Mouse (Mus musculus) MEL (cell line): ENCODE measurements around the gene Dcaf10.

Source experiments
- CHD2 ChIP-seq: IDR thresholded peaks from 2 replicates; pipeline ENCODE4 v1.6.1; 2011; ENCODE audit warnings: low read length, improper control_type of control experiment
- CTCF ChIP-seq, 3 experiments: IDR thresholded peaks in 2 of 3; conservative IDR thresholded peaks in 1 of 3; 2 replicates each; pipeline ENCODE4 v1.5.1; 2011 to 2012; ENCODE audit warnings: low read length in 3 of 3, low read depth in 2 of 3, mild to moderate bottlenecking in 2 of 3, improper control_type of control experiment in 1 of 3, inconsistent platforms in 1 of 3, mixed read lengths in 1 of 3, moderate library complexity in 1 of 3; ENCODE audit not compliant: control insufficient read depth in 1 of 3, insufficient read depth in 1 of 3, poor library complexity in 1 of 3, severe bottlenecking in 1 of 3
- EP300 ChIP-seq, 2 experiments: IDR thresholded peaks; 2 replicates each; pipeline ENCODE4 v1.6.1; 2011; ENCODE audit warnings: improper control_type of control experiment in 2 of 2, low read length in 2 of 2, low read depth in 1 of 2, mild to moderate bottlenecking in 1 of 2
- HCFC1 ChIP-seq: IDR thresholded peaks from 2 replicates; pipeline ENCODE4 v1.6.1; 2012; ENCODE audit warnings: low read depth, mild to moderate bottlenecking, inconsistent platforms, low read length, improper control_type of control experiment, moderate library complexity
- MAFK ChIP-seq: IDR thresholded peaks from 2 replicates; pipeline ENCODE4 v1.6.1; 2011; ENCODE audit warnings: low read depth, mild to moderate bottlenecking, low read length, improper control_type of control experiment, borderline replicate concordance
- MAX ChIP-seq: IDR thresholded peaks from 2 replicates; pipeline ENCODE4 v1.6.1; 2011; ENCODE audit warnings: low read length, improper control_type of control experiment
- MEF2A ChIP-seq: IDR thresholded peaks from 2 replicates; pipeline ENCODE4 v1.6.1; 2014; ENCODE audit warnings: low read depth, mild to moderate bottlenecking, inconsistent platforms, low read length, improper control_type of control experiment; ENCODE audit not compliant: poor library complexity, insufficient replicate concordance, severe bottlenecking; ENCODE audit errors: extremely low read depth
- MXI1 ChIP-seq: IDR thresholded peaks from 2 replicates; pipeline ENCODE4 v1.6.1; 2011; ENCODE audit warnings: mild to moderate bottlenecking, low read depth, low read length, improper control_type of control experiment
- POLR2A ChIP-seq, 2 experiments: IDR thresholded peaks; 2 replicates each; pipeline ENCODE4 v1.6.1; 2011 to 2012; ENCODE audit warnings: low read length in 2 of 2, mild to moderate bottlenecking in 2 of 2, control low read depth in 1 of 2, improper control_type of control experiment in 1 of 2, low read depth in 1 of 2, moderate library complexity in 1 of 2; ENCODE audit not compliant: control insufficient read depth in 1 of 2, insufficient read depth in 1 of 2, poor library complexity in 1 of 2
- POLR2AphosphoS5 ChIP-seq: IDR thresholded peaks from 2 replicates; pipeline ENCODE4 v1.6.1; 2012; ENCODE audit warnings: low read depth, borderline replicate concordance, mild to moderate bottlenecking, inconsistent platforms, low read length, moderate library complexity, mixed read lengths
- RAD21 ChIP-seq: IDR thresholded peaks from 2 replicates; pipeline ENCODE4 v1.6.1; 2011; ENCODE audit warnings: mild to moderate bottlenecking, low read depth, low read length, improper control_type of control experiment

DNA sequence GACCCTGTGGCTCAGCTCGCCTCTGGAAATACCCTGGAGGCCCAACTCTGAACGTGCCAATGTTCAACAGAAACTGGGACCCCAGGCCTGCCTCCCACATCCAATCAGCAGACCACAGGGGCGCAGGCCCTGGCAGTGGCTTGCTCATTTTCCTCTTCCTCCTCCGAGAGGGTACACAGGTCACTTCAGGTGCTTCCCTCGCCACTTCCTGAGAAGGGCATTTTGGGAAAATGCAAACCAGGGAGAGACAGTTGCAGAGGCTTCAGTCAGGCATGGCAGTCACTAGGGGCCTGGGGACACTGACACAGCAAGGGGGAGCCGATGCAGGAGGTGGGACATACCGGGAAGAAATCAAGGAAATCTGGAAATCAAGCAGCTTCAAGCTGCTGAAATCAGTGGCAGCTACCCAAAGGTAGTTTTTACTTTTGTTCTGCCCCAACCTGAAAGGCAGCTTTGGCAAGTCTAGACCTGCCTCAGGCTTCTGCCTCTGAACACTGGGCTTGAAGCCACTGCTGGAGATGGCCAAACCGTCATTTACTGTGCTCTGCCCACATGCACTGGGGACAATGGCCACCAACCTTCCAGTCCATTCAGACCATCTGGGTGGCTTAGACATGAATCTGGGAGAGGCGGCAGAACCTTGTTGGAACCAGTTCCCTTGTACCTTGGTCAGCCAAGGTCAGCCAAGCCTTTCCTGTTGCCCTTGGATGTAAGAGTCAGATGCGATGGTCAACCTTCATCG lies 79.8 kb downstream of the Dcaf10 start:
- TF ChIP-seq EP300 (IDR thresholded peaks at IDR 0.05; ENCODE audit: low read depth in 1 of 2, low read length in 2 of 2): no peak
- TF ChIP-seq MEF2A: no peak
- TF ChIP-seq RAD21: no peak
- TF ChIP-seq HCFC1: no peak
- TF ChIP-seq MAX: no peak
- no peak for TF ChIP-seq POLR2A (IDR thresholded peaks at IDR 0.05; ENCODE audit: control insufficient read depth in 1 of 2, insufficient read depth in 1 of 2, low read depth in 1 of 2, low read length in 2 of 2, poor library complexity in 1 of 2)
- no peak for TF ChIP-seq MAFK
- TF ChIP-seq CTCF (IDR thresholded peaks at IDR 0.05 in 2 of 3, conservative IDR thresholded peaks at IDR 0.05 in 1 of 3; ENCODE audit: control insufficient read depth in 1 of 3, insufficient read depth in 1 of 3, low read depth in 2 of 3, low read length in 3 of 3, poor library complexity in 1 of 3, severe bottlenecking in 1 of 3): no peak
- TF ChIP-seq MXI1: no peak
- TF ChIP-seq CHD2: no peak
- no peak for TF ChIP-seq POLR2AphosphoS5
